Mouse (Mus musculus) liver, adult 2 months (tissue): ENCODE results near the gene Lekr1. TPM values are rescaled to one million over a fixed set of nuclear protein-coding genes. Genes with fewer than 3 reads are reported as not detected.

Experiments used
- DNase-seq: peaks from one replicate; pipeline ENCODE4 v3.0.0-alpha.2; 2011; ENCODE audit warnings: low read depth, low spot score; ENCODE audit errors: extremely low read depth
- H3K27ac ChIP-seq: fragments of 200-500 bp; replicated peaks from 2 replicates; pipeline ENCODE4 v1.5.1; 2012; ENCODE audit warnings: low read depth, mild to moderate bottlenecking, control low read depth, inconsistent platforms, low read length; ENCODE audit not compliant: insufficient read depth
- H3K27me3 ChIP-seq: fragments of 200-500 bp; 2 replicates; pipeline ENCODE4 v1.6.1; 2012; ENCODE audit warnings: mild to moderate bottlenecking, moderate library complexity, low read length, inconsistent platforms; ENCODE audit not compliant: control insufficient read depth, insufficient read depth
- H3K36me3 ChIP-seq: fragments of 200-500 bp; 2 replicates; pipeline ENCODE4 v1.6.1; 2012; ENCODE audit warnings: low read length, inconsistent platforms; ENCODE audit not compliant: control insufficient read depth, insufficient read depth
- H3K4me1 ChIP-seq: fragments of 200-500 bp; 2 replicates; pipeline ENCODE4 v1.6.1; 2011; ENCODE audit warnings: low read length; ENCODE audit not compliant: control insufficient read depth, insufficient read depth
- H3K4me3 ChIP-seq: fragments of 200-500 bp; 2 replicates; pipeline ENCODE4 v1.5.1; 2011; ENCODE audit warnings: low read depth, mild to moderate bottlenecking, control low read depth, low read length, moderate library complexity; ENCODE audit not compliant: insufficient read depth
- H3K79me2 ChIP-seq: fragments of 200-500 bp; 2 replicates; pipeline ENCODE4 v1.6.1; 2012; ENCODE audit warnings: inconsistent platforms, mild to moderate bottlenecking, low read length, moderate library complexity; ENCODE audit not compliant: control insufficient read depth, insufficient read depth
- H3K9ac ChIP-seq: fragments of 200-500 bp; 2 replicates; pipeline ENCODE4 v1.6.1; 2012; ENCODE audit warnings: low read depth, mild to moderate bottlenecking, control low read depth, inconsistent platforms, low read length
- CTCF ChIP-seq: fragments of 200-500 bp; IDR thresholded peaks from 2 replicates; pipeline ENCODE4 v1.5.1; 2011; ENCODE audit warnings: low read depth, low read length, control low read depth
- POLR2A ChIP-seq: fragments of 200-500 bp; IDR thresholded peaks from 2 replicates; pipeline ENCODE4 v1.6.1; 2011; ENCODE audit warnings: low read length, control low read depth; ENCODE audit not compliant: insufficient read depth; ENCODE audit errors: extremely low read depth
- WGBS: fragments of 180-500 bp; shearing (Covaris S2); methylation state at CpG from one replicate; pipeline ENCODE4 v1.1.7; 2018; 5-methylcytosine and 5-hydroxymethylcytosine counted together
- polyA plus RNA-seq: library from polyadenylated mRNA; depleted of rRNA; stranded (reverse); fragments of >200 nt; gene quantifications from 2 replicates; pipeline ENCODE4 v1.2.3, GENCODE M21; 2012
- total RNA-seq: library from RNA; depleted of rRNA; stranded (reverse); fragments of >200 nt; gene quantifications from 2 replicates; pipeline ENCODE4 v1.2.3, GENCODE M21; 2014

Gene Lekr1
- total and polyA plus RNA-seq, 2 experiments: 0.09 TPM; not detected in 1

- 84% methylated on average over 3 of the region's 3 CpGs for WGBS
Measured at GRCm38 (mm10) chr3:65714372-65714771, 48.3 kb downstream of the Lekr1 start.

GRCm38 (mm10) chr3:65717406-65717805, 51.4 kb downstream of the Lekr1 start:
- no peak for TF ChIP-seq CTCF
- no peak for TF ChIP-seq POLR2A
- no peak overlapping the region for H3K27ac ChIP-seq
- no peak for DNase-seq
- H3K27me3 ChIP-seq: no peaks in the 10 kb centered on the region
- no peak overlapping the region for H3K4me3 ChIP-seq
- no peaks in the 10 kb centered on the region for H3K79me2 ChIP-seq
- H3K36me3 ChIP-seq: no peaks in the 10 kb centered on the region
- WGBS: 89% methylated on average over 2 of the region's 2 CpGs
- no peaks in the 10 kb centered on the region for H3K4me1 ChIP-seq
- H3K9ac ChIP-seq: no peak overlapping the region

More at GRCm38 (mm10) chr3:65714372-65714771, 48.3 kb downstream of the Lekr1 start:
- no peak overlapping the region for H3K27ac ChIP-seq
- DNase-seq: no peak
- no peak overlapping the region for H3K4me3 ChIP-seq
- TF ChIP-seq CTCF (no peak), POLR2A (no peak)
- no peaks in the 10 kb centered on the region for H3K79me2 ChIP-seq
- no peaks in the 10 kb centered on the region for H3K4me1 ChIP-seq
- H3K27me3 ChIP-seq: no peaks in the 10 kb centered on the region
- no peak overlapping the region for H3K9ac ChIP-seq
- H3K36me3 ChIP-seq: no peaks in the 10 kb centered on the region

- H3K79me2 ChIP-seq: no peaks in the 10 kb centered on the region
- H3K9ac ChIP-seq: no peak overlapping the region
- no peaks in the 10 kb centered on the region for H3K4me1 ChIP-seq
- H3K4me3 ChIP-seq: no peak overlapping the region
- TF ChIP-seq CTCF: no peak
- TF ChIP-seq POLR2A: no peak
- H3K27ac ChIP-seq: no peak overlapping the region
- WGBS: 87% methylated on average over 4 of the region's 4 CpGs
- no peaks in the 10 kb centered on the region for H3K36me3 ChIP-seq
- no peak for DNase-seq
- H3K27me3 ChIP-seq: no peaks in the 10 kb centered on the region; the same call in 1 of the 2 replicates
Measured at GRCm38 (mm10) chr3:65722897-65723296, 56.9 kb downstream of the Lekr1 start.

GRCm38 (mm10) chr3:65723664-65724063, 57.6 kb downstream of the Lekr1 start:
- no peak overlapping the region for H3K27ac ChIP-seq
- H3K4me1 ChIP-seq: no peaks in the 10 kb centered on the region
- H3K36me3 ChIP-seq: no peaks in the 10 kb centered on the region
- WGBS: 77% methylated on average over 4 of the region's 4 CpGs
- no peak for TF ChIP-seq CTCF
- TF ChIP-seq POLR2A: no peak
- DNase-seq: no peak
- no peak overlapping the region for H3K9ac ChIP-seq
- H3K4me3 ChIP-seq: no peak overlapping the region
- H3K27me3 ChIP-seq: no peaks in the 10 kb centered on the region; the same call in 1 of the 2 replicates
- no peaks in the 10 kb centered on the region for H3K79me2 ChIP-seq

GRCm38 (mm10) chr3:65737816-65738215, 71.8 kb downstream of the Lekr1 start:
- DNase-seq: no peak
- H3K4me3 ChIP-seq: no peak overlapping the region
- no peaks in the 10 kb centered on the region for H3K4me1 ChIP-seq
- no peaks in the 10 kb centered on the region for H3K36me3 ChIP-seq
- 92% methylated on average over 4 of the region's 4 CpGs for WGBS
- no peak overlapping the region for H3K9ac ChIP-seq
- no peaks in the 10 kb centered on the region for H3K27me3 ChIP-seq
- H3K79me2 ChIP-seq: no peaks in the 10 kb centered on the region
- H3K27ac ChIP-seq: no peak overlapping the region
- TF ChIP-seq CTCF (no peak), POLR2A (no peak)

- DNase-seq: no peak
- Histone ChIP-seq H3K36me3 (no peaks in the 10 kb centered on the region), H3K4me3 (no peak overlapping the region), H3K27me3 (no peaks in the 10 kb centered on the region), H3K9ac (no peak overlapping the region), H3K4me1 (no peaks in the 10 kb centered on the region), H3K27ac (no peak overlapping the region), H3K79me2 (no peaks in the 10 kb centered on the region)
- WGBS: 92% methylated on average over 4 of the region's 4 CpGs
- no peak for TF ChIP-seq POLR2A
Measured at GRCm38 (mm10) chr3:65744936-65745335, 78.9 kb downstream of the Lekr1 start.
